Mouse (Mus musculus): Measurements from ENCODE around the gene Rftn2.

Rftn2 gene

DNA sequence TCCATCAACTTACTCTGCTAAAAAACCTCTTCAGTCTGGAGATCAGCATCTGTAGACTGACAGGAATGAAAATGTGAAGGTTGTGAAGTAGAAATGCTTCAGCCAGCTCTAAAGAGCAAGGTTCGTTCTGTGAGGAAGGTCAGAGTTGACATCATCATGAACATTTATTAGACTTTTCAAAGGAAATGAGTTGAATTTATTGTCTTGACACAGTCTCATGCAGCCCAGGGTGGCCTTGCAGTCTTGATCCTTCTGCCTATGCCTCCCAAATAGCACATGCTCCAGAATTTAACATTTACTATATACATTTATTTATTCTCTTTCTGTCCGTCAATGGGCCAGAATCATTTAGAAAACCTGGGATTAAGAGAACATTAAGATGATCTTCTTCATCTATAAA lies 103.0 kb downstream of the Rftn2 start:
- no peak for DNase-seq (ENCODE audit: low spot score)

DNA sequence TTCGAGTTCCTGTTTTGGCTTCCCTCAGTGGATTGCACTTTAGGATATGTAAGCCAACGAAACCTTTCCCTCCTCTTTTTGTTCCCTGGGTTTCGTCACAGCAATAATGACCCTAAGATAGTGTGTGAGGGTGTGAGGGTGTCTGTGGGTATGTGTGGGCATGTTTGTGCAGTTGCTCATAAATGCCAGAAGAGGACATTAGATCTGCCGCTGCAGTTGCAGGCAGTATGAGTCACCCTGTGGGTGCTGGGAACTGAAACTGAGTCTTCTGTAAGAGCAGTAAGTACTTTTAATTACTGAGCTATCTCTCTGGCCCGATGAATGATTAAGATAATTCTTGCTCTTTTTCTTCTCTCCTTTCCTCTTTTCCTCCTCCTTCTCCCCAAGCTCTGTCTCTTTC lies 103.5 kb downstream of the Rftn2 start:
- no peak for DNase-seq (ENCODE audit: low spot score)
